Mouse (Mus musculus) testis, adult 2 months (tissue): ENCODE measurements around the gene Cep78.

ENCODE experiments used
- CTCF ChIP-seq: fragments of 200-500 bp; IDR thresholded peaks from 2 replicates; pipeline ENCODE4 v1.5.1; 2012; ENCODE audit warnings: low read depth, mild to moderate bottlenecking, inconsistent platforms, low read length, moderate library complexity; ENCODE audit not compliant: control insufficient read depth, insufficient read depth, insufficient replicate concordance
- POLR2A ChIP-seq: fragments of 200-500 bp; IDR thresholded peaks from 2 replicates; pipeline ENCODE4 v1.6.1; 2012; ENCODE audit warnings: low read depth, mild to moderate bottlenecking, inconsistent platforms, low read length, moderate library complexity; ENCODE audit not compliant: control insufficient read depth

- TF ChIP-seq CTCF (no peak), POLR2A (no peak)
These were observed 24.3 kb upstream of the Cep78 start for GRCm38 (mm10) chr19:16009111-16009510.
